Mouse (Mus musculus): ENCODE data around the gene Isoc2a.
"Not testable (repeated sequence)": the region's sequence is repeated elsewhere in the genome, so short reads cannot be mapped to it uniquely, and the experiment has no call there.

Gene Isoc2a

DNA sequence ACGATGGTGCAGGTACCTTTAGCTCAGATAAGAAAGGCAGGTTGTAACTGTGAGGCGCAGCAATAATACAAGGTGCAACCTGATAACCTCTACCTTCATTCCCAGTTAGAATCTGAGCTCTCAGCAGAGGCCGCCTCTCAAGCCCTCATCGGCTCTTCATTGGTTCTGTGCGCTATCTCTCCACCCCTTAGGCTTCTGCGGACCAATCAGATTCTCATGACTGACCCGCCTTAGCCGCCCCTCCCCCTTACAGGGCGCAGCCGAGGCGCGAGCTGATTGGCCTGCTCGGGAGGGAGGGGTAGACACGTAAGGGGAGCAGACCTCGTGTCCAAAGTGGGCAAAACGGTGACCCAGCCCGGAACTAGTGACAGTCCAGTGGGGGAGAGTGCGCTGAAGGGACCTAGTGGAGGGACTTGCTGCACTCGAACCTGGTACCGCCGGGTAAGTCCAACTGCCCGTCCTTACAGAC, at the start of gene Isoc2a:
Isoc2a (plus strand) TSS at position 401 of the 469 bp plus-strand sequence.
- peak; percentile 96 for DNase-seq (ENCODE audit: low spot score)

DNA sequence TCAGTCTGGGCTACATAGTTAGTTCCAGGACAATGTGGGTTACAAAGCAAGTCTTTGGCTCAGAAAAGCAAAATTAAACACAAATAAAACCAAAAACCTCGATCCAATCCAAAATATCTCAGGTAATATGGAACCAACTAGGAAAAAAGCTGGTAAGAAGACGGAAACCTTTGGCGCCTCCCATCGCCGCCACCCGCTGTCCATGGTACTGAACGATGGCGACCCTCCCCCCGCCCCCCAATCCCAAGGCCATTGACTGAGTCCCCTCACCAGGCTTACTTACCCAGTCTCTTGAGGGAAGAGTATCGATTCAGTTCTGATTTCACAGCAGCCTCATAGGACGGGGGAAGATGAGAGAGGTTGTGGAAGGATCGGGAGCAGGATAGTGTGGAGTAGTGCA, 46.5 kb upstream of the Isoc2a start:
- no peak for DNase-seq (ENCODE audit: low spot score)

DNA sequence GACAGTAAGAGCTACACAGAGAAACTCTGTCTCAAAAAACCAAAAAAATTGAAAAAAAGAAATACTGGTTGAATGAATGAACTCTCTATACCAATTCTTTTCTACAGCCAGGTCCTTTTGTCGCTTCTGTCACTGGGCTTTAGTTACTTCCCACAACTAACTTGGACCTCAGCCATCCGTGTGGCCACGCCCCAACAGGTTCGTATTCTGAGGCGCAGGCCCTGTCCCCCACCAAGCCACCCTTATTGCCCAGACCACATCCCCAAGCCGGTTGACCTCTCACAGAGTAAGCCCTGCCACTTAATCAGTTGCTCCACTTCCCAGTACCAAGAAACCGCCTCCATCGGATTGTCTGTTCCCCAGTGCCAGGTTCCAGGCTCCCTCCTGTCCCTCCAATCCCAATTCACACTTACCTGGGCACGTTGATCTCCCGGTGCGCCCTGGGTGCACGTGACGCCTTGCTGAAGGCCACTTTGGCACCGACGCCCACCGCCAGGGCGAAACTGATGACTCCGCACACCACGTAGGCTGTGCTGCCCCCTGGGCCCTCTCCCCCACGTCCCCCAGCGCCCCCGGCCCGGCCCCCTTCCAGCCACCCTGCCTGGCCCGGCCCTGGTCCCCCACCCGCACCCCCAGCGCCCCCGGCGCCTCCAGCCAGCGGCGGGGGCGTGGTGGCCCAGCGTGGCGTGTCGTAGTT, 41.2 kb upstream of the Isoc2a start:
- DNase-seq (ENCODE audit: low spot score) = no peak

DNA sequence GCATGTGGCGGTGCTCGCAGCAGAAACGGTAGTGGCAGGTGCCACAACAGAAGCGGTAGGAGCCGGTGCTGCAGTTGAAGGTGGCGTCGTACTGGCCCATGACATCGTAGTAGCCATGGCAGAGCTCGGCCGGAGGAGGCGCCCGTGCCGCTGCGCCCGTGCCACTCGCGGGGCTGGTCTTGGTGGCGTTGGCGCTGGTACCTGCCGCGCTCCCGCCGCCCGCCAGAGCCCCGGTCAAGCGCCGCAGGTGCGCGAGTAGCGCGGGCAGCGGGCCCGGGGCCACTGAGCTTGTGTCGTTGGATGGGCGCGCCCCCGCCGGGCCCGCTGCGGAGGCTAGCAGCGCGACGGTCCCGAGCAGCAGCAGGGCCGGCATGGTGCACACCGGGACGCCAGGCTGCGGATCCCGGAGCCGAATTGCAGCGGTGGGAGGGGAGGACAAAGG, 40.6 kb upstream of the Isoc2a start:
- no peak for DNase-seq (ENCODE audit: low spot score)

DNA sequence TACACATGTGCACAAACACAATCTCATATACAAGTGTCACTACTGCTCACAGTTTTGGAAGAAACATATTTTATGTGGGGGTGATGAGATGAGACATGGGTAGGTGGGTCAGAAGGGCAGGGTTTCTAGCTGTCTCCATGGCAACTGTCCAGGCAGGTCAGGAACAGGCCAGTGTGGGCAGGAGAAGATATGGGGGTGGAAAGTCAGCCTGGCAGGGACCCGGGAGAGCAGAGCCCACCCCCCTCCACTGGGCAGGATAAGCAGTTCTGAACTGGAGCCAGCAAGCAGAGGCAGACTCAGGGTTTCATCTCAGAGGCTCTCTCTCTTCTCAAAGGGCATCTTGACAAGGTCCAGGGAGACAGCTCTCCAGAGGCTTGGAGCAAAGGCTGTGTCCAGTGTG, 39.3 kb upstream of the Isoc2a start:
- no peak for DNase-seq (ENCODE audit: low spot score)

- DNase-seq (ENCODE audit: low spot score) = no peak
Observed at GRCm38 (mm10) chr7:4842077-4842476, 34.9 kb upstream of the Isoc2a start.

DNA sequence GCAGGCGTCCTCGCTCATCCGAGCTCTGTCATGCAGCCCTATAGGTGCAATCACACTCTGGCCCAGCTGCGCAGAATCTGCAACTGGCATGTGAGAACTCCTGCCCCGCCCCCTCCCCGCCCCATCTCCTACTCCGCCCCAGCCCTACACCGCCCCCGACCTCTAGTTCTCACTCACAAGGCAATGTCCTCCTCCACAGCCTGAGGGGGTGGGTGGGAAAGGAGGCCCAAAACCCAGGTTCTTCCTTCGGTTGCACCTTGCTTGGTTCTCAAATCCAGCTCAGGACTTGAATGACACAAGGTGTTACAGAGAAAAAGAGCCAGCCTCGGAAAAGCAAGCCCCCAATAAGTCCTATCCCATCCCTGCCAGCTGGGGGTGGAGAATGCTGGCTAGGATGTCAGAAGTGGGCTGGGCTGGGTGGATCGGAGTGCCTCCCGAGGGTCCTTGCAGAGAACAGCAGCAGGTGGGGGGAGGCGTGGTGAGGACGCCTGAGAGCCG, 34.3 kb upstream of the Isoc2a start:
- DNase-seq (ENCODE audit: low spot score) = no peak

- no peak for DNase-seq (ENCODE audit: low spot score)
Observed at GRCm38 (mm10) chr7:4843604-4844244, 33.2 kb upstream of the Isoc2a start.

- peak; percentile 19 for DNase-seq (ENCODE audit: low spot score)
Observed at GRCm38 (mm10) chr7:4844245-4844916, 32.6 kb upstream of the Isoc2a start, which contains the start of gene Shisa7. Shisa7 (minus strand) TSS chr7:4844696.

GRCm38 (mm10) chr7:4844917-4845309, 32.0 kb upstream of the Isoc2a start:
- peak; percentile 79 for DNase-seq (ENCODE audit: low spot score)

GRCm38 (mm10) chr7:4849372-4849771, 27.6 kb upstream of the Isoc2a start:
- no peak for DNase-seq (ENCODE audit: low spot score)

DNA sequence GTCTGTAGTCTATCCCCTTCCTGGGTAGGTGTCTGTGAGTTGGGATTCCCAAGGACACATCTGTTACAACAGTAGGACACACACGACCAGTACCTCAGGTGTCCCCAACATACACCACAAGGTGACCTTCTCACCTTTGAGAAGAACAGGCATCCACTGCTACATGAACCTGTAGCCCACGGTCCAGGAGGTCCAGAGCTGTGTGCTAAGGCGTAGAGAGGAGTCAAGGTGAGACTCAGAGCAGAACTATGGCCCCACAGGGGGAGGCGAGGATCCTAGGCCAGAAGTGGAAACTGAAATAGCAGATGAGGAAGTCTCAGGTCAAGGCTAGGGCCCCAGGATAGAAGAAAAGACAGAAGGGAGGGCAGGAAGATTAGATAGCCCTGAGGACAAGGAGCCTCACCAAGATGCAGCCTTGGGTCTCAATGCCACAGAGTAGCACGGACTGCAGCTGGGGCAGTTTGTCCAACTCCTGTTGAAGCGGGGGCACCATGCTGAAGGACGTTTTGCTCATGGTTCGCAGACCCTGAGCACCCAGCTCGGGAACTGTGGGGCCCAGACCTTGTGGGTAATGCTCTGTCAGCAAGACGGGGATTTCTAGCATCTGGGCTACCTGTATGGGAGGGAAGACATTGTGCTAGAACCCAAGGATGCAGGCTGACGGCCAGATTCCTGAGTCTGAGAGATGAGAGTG, 26.2 kb upstream of the Isoc2a start:
- DNase-seq (ENCODE audit: low spot score) = no peak

DNA sequence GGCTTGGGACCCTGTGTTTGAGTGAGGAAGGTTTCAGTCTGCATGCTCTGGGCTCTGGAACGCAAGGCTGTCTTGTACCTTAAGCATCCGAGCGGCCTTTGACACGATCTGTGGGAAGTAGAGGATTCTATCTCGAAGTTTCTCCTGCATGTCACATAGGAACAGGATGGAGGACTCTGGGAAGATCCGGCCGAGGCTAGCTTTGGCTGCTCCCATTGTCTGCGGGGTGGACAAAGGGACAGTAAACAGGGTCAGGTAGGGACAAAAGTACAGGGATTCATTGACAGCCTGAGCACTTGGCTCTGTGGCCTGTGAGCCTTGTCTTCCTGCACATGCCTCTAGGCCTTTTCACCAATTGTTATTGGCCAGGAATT, 25.7 kb upstream of the Isoc2a start:
- DNase-seq (ENCODE audit: low spot score) = no peak

DNA sequence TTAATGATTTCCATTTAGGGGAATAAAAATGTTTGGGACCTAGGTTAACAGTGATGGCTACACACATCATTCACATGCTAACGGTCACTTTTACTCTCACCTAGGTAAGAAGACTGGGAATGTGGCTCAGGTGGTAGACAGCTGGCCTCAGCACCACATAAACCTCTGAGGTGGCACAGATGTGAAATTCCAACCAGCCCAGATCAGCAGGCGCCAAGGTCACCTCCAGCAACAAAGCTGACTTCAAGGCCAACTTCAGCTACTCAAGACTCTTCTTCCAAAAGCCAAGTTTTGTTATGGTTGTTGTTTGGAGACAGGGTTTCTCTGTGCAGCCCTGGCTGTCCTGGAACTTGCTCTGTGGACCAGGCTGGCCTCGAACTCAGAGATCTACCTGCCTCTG, 23.3 kb upstream of the Isoc2a start:
- DNase-seq (ENCODE audit: low spot score) = no peak

- DNase-seq (ENCODE audit: low spot score) = no peak
Observed at GRCm38 (mm10) chr7:4856508-4856907, 20.4 kb upstream of the Isoc2a start.

- no peak for DNase-seq (ENCODE audit: low spot score)
Observed at GRCm38 (mm10) chr7:4857321-4857720, 19.6 kb upstream of the Isoc2a start.

- no peak for DNase-seq (ENCODE audit: low spot score)
Observed at GRCm38 (mm10) chr7:4859418-4859978, 17.5 kb upstream of the Isoc2a start.

DNA sequence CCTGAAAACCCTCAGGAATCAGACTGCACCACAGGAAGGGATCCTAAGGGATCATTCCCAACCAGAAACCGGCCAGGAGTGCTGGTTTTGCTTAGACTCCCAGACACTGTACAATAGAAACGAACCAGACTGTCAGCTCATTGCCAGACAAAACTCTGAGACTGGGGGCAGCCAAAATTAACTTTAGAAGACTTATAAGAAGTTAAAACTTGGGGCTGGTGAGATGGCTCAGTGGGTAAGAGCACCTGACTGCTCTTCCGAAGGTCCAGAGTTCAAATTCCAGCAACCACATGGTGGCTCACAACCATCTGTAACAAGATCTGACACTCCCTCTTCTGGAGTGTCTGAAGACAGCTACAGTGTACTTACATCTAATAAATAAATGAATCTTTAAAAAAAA, 16.0 kb upstream of the Isoc2a start:
- not testable (repeated sequence) for DNase-seq (ENCODE audit: low spot score)

DNA sequence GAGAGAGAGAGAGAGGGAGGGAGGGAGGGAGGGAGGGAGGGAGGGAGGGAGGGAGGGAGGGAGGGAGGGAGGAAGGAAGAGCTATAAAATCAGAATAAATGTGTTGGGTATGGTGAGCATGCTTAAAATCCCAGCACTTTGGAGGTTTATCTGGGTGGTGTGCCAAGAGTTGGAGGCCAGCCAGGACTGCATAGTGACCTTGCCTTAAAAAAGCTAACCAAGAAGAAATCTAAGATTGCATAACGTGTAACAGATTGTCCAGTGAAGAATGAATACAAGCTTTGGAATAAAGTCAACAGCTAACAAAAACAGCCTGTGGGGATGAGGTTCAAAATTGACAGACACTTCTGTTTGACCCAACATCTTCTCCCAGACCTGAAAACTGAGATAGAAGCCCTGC, 13.9 kb upstream of the Isoc2a start:
- DNase-seq (ENCODE audit: low spot score) = no peak

DNA sequence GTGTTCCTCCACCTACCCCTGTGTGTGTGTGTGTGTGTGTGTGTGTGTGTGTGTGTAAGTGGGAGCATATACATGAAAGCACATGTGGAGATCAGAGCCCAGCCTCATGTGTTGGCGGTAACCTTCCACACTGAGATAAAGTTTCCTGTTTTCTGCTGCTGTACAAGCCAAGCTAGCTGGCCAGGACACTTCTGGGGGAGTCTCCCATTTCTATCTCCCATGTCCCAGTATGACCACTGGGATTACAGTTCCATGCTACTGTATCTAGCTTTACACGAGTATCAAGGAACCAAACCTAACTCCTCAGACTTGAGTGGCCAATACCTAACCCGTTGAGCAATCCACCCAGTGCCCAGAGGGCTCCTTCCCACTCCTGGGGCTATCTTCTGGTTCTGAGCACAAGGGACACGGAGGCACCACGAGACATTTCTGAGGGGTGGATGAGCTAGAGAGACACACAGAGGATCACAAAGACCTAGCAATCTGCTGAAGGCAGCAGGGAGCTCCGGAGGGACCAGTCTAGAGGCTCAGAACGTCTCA, 13.3 kb upstream of the Isoc2a start:
- DNase-seq (ENCODE audit: low spot score) = no peak

- DNase-seq (ENCODE audit: low spot score) = no peak
Observed at GRCm38 (mm10) chr7:4864130-4864845, 12.7 kb upstream of the Isoc2a start.

Measured in yolk sac, embryonic 10.5 days (tissue).